Mouse (Mus musculus) liver, embryonic 16.5 days (tissue): ENCODE data around the gene Adig. TPM values are rescaled to one million over a fixed set of nuclear protein-coding genes. Genes with fewer than 3 reads are reported as not detected.

Experiments
- ATAC-seq: fragments of 200-750 bp; cut with Nextera tagmentation; 2 replicates; pipeline ENCODE4 v1.8.0; 2017; ENCODE audit warnings: low read depth, mild to moderate bottlenecking, moderate number of reproducible peaks, moderate library complexity
- H3K27ac ChIP-seq: fragments of 300-500 bp; sonication (generic); 2 replicates; pipeline ENCODE4 v1.5.1; 2014; ENCODE audit warnings: mild to moderate bottlenecking, low read length
- H3K27me3 ChIP-seq: fragments of 300-500 bp; sonication (generic); 2 replicates; pipeline ENCODE4 v1.6.1; 2014; ENCODE audit warnings: low read depth, low read length, mixed read lengths; ENCODE audit not compliant: control insufficient read depth, insufficient read depth
- H3K36me3 ChIP-seq: fragments of 300-500 bp; sonication (generic); 2 replicates; pipeline ENCODE4 v1.6.1; 2014; ENCODE audit warnings: mild to moderate bottlenecking; ENCODE audit not compliant: control insufficient read depth, insufficient read depth
- H3K4me1 ChIP-seq: fragments of 300-500 bp; sonication (generic); 2 replicates; pipeline ENCODE4 v1.6.1; 2014; ENCODE audit warnings: low read depth, low read length, mixed read lengths; ENCODE audit not compliant: control insufficient read depth
- H3K4me2 ChIP-seq: fragments of 300-500 bp; sonication (generic); 2 replicates; pipeline ENCODE4 v1.6.1; 2014; ENCODE audit warnings: low read depth, low read length, mixed read lengths
- H3K4me3 ChIP-seq: fragments of 300-500 bp; sonication (generic); 2 replicates; pipeline ENCODE4 v1.5.1; 2014; ENCODE audit warnings: low read depth, mild to moderate bottlenecking, low read length
- H3K9ac ChIP-seq: fragments of 300-500 bp; sonication (generic); 2 replicates; pipeline ENCODE4 v1.6.1; 2014; ENCODE audit warnings: low read depth, low read length
- H3K9me3 ChIP-seq: fragments of 300-500 bp; sonication (generic); replicated peaks from 2 replicates; pipeline ENCODE4 v1.6.1; 2016; ENCODE audit warnings: low read length; ENCODE audit not compliant: control insufficient read depth
- WGBS: fragments of 180-500 bp; shearing (Covaris S2); extraction: QIAGEN DNeasy Blood & Tissue Kit; methylation state at CpG from one replicate; pipeline ENCODE4 v1.1.7; 2014; ENCODE audit not compliant: insufficient replicate concordance; 5-methylcytosine and 5-hydroxymethylcytosine counted together
- polyA plus RNA-seq: library from polyadenylated mRNA; unstranded; fragments of >200 nt; fragmentation: Nextera tagmentation; extraction: Ambion mirVana; gene quantifications from 2 replicates; pipeline ENCODE4 v1.2.1, GENCODE M21; 2015

The Adig gene
- polyA plus RNA-seq: not detected in 2 replicates

- H3K27me3 ChIP-seq: no peaks in the 10 kb centered on the region
- no peak within 1 kb of the TSS for H3K4me2 ChIP-seq
- 62% methylated on average over 11 of the region's 11 CpGs for WGBS
- no peaks in the 10 kb centered on the region for H3K4me1 ChIP-seq
- H3K9ac ChIP-seq: no peak within 1 kb of the TSS
- ATAC-seq: no peak
- H3K4me3 ChIP-seq: no peak within 1 kb of the TSS
- H3K36me3 ChIP-seq: no peaks in the 10 kb centered on the region
- H3K27ac ChIP-seq: no peak within 1 kb of the TSS
- H3K9me3 ChIP-seq: no peaks in the 10 kb centered on the region
Observed at GRCm38 (mm10) chr2:158501836-158502812, at the start of gene Adig. TSS of gene Adig (plus strand) at chr2:158502612.

- WGBS: 85% methylated on average over 4 of the region's 4 CpGs
Observed at GRCm38 (mm10) chr2:158456451-158456850, 46.0 kb upstream of the Adig start.

GRCm38 (mm10) chr2:158457610-158458009, 44.8 kb upstream of the Adig start:
- Histone ChIP-seq H3K4me2 (no peak overlapping the region), H3K27ac (no peak overlapping the region), H3K9me3 (no peaks in the 10 kb centered on the region), H3K4me1 (no peaks in the 10 kb centered on the region), H3K4me3 (no peak overlapping the region), H3K9ac (no peak overlapping the region), H3K27me3 (no peaks in the 10 kb centered on the region), H3K36me3 (peaks cover 12% of the 10 kb centered on the region)
- WGBS: 83% methylated on average over 1 of the region's 1 CpGs
- ATAC-seq: no peak

More at GRCm38 (mm10) chr2:158456451-158456850, 46.0 kb upstream of the Adig start:
- Histone ChIP-seq H3K4me3 (no peak overlapping the region), H3K4me1 (no peaks in the 10 kb centered on the region), H3K27ac (no peak overlapping the region), H3K36me3 (peaks cover 11% of the 10 kb centered on the region), H3K27me3 (no peaks in the 10 kb centered on the region), H3K9ac (no peak overlapping the region), H3K4me2 (no peak overlapping the region), H3K9me3 (no peaks in the 10 kb centered on the region)
- no peak for ATAC-seq

- no peak for ATAC-seq
- H3K4me1 ChIP-seq: no peaks in the 10 kb centered on the region
- no peak overlapping the region for H3K4me2 ChIP-seq
- H3K36me3 ChIP-seq: peaks cover 10% of the 10 kb centered on the region
- H3K9me3 ChIP-seq: no peaks in the 10 kb centered on the region
- H3K27me3 ChIP-seq: no peaks in the 10 kb centered on the region
- H3K27ac ChIP-seq: no peak overlapping the region
- 24% methylated on average over 1 of the region's 1 CpGs for WGBS
- no peak overlapping the region for H3K9ac ChIP-seq
- H3K4me3 ChIP-seq: no peak overlapping the region
Observed at GRCm38 (mm10) chr2:158462450-158462849, 40.0 kb upstream of the Adig start.

- Histone ChIP-seq H3K4me3 (no peak overlapping the region), H3K27ac (no peak overlapping the region), H3K4me1 (no peaks in the 10 kb centered on the region), H3K4me2 (no peak overlapping the region), H3K27me3 (no peaks in the 10 kb centered on the region), H3K9me3 (no peaks in the 10 kb centered on the region), H3K36me3 (peaks cover 3% of the 10 kb centered on the region; the same call in 1 of the 2 replicates), H3K9ac (no peak overlapping the region)
- no peak for ATAC-seq
- 71% methylated on average over 1 of the region's 1 CpGs for WGBS
Observed at GRCm38 (mm10) chr2:158474159-158474558, 28.3 kb upstream of the Adig start.

- no peak overlapping the region for H3K27ac ChIP-seq
- H3K4me3 ChIP-seq: no peak overlapping the region
- H3K9ac ChIP-seq: no peak overlapping the region
- 59% methylated on average over 3 of the region's 3 CpGs for WGBS
- H3K9me3 ChIP-seq: no peaks in the 10 kb centered on the region
- H3K27me3 ChIP-seq: no peaks in the 10 kb centered on the region
- no peak for ATAC-seq
- no peak overlapping the region for H3K4me2 ChIP-seq
- H3K4me1 ChIP-seq: no peaks in the 10 kb centered on the region
- H3K36me3 ChIP-seq: peaks cover 3% of the 10 kb centered on the region
Observed at GRCm38 (mm10) chr2:158477640-158478039, 24.8 kb upstream of the Adig start.

- 71% methylated on average over 5 of the region's 5 CpGs for WGBS
- Histone ChIP-seq H3K4me3 (no peak overlapping the region), H3K9me3 (no peaks in the 10 kb centered on the region), H3K4me1 (no peaks in the 10 kb centered on the region), H3K27me3 (no peaks in the 10 kb centered on the region), H3K4me2 (no peak overlapping the region), H3K36me3 (peaks cover 12% of the 10 kb centered on the region), H3K9ac (no peak overlapping the region), H3K27ac (no peak overlapping the region)
- ATAC-seq: no peak
Observed at GRCm38 (mm10) chr2:158498457-158498856, 4.0 kb upstream of the Adig start.

GRCm38 (mm10) chr2:158503226-158503625, 814 bp downstream of the Adig start:
- Histone ChIP-seq H3K9me3 (no peaks in the 10 kb centered on the region), H3K4me1 (no peaks in the 10 kb centered on the region), H3K4me2 (no peak overlapping the region), H3K27ac (no peak overlapping the region), H3K4me3 (no peak overlapping the region), H3K27me3 (no peaks in the 10 kb centered on the region), H3K36me3 (no peaks in the 10 kb centered on the region), H3K9ac (no peak overlapping the region)
- 68% methylated on average over 7 of the region's 7 CpGs for WGBS
- ATAC-seq: no peak

GRCm38 (mm10) chr2:158503671-158504070, 1.3 kb downstream of the Adig start:
- 54% methylated on average over 4 of the region's 4 CpGs for WGBS

More at GRCm38 (mm10) chr2:158503671-158504070, 1.3 kb downstream of the Adig start:
- no peak overlapping the region for H3K4me3 ChIP-seq
- H3K9ac ChIP-seq: no peak overlapping the region
- no peaks in the 10 kb centered on the region for H3K27me3 ChIP-seq
- H3K9me3 ChIP-seq: no peaks in the 10 kb centered on the region
- no peak overlapping the region for H3K4me2 ChIP-seq
- H3K27ac ChIP-seq: no peak overlapping the region
- ATAC-seq: no peak
- H3K36me3 ChIP-seq: no peaks in the 10 kb centered on the region
- no peaks in the 10 kb centered on the region for H3K4me1 ChIP-seq
